Comparison of ENCODE assay signal across 23 mouse cellular contexts in the genomic region with DNA sequence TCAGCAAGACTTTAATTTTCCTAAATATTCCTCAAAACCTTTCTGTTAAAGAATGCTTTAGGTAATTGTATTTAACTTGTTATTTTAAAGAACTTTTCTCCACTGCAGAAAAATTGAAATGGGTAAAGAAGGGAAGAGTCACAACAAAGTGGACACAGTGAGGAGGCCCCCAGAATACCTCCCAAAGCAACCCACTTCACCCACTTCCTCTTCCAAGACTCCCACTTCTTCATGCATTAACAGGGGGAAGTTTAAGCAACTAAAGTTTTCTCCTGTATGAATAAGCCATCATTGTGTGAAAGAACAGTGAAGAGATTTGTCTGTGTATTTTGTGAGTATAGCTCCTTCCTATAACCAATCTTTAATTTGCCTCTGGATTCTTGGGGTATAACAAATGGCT. TPM values are rescaled to one million over a fixed set of nuclear protein-coding genes. Genes with fewer than 3 reads are reported as not detected.
"Had no signal": no experiment of that assay in that cellular context is flagged by ENCODE, and none has a peak within 500 bp of the region (broad histone marks: within the 10 kb centered on the region; RNA-seq: fewer than 3 reads in every experiment).

A gene (plus strand): TSS at position 275 of the 400 bp plus-strand sequence.

- H3K4me1 ChIP-seq: liver, embryonic 12.5 days; midbrain, embryonic 10.5 days; midbrain, embryonic 13.5 days; neural tube, embryonic 13.5 days; neural tube, embryonic 15.5 days had no signal

- ATAC-seq: liver, embryonic 12.5 days; midbrain, embryonic 13.5 days; midbrain, embryonic 16.5 days had no signal

- H3K36me3 ChIP-seq: liver, embryonic 12.5 days; midbrain, embryonic 10.5 days; midbrain, embryonic 13.5 days; neural tube, embryonic 13.5 days; neural tube, embryonic 15.5 days had no signal

- H3K4me3 ChIP-seq: liver, embryonic 12.5 days; midbrain, embryonic 10.5 days; midbrain, embryonic 13.5 days; myocyte; neural tube, embryonic 13.5 days; neural tube, embryonic 15.5 days had no signal

- DNase-seq: lung, adult 18-20 months; lung, embryonic 14.5 days; lung, postnatal 10 days; right cerebral cortex, postnatal 14 days; right cerebral cortex, postnatal 4 days; spleen, adult 18-20 months; thymus, adult 18-20 months; thymus, postnatal 14 days; thymus, postnatal 36 days had no signal

- H3K27ac ChIP-seq: liver, embryonic 12.5 days; liver, embryonic 14.5 days; midbrain, embryonic 10.5 days; midbrain, embryonic 13.5 days; neural tube, embryonic 13.5 days; neural tube, embryonic 15.5 days had no signal

RNA-seq across cellular contexts. Expression of the gene that starts here (rescaled TPM):
- total RNA-seq: megakaryocyte-erythroid progenitor cell, adult 5-6 weeks had no signal
- polyA plus RNA-seq: liver, embryonic 12.5 days; liver, embryonic 16.5 days; lung, embryonic 14.5 days; lung, embryonic 16.5 days; midbrain, embryonic 10.5 days; midbrain, embryonic 13.5 days; midbrain, embryonic 16.5 days; myocyte; neural tube, embryonic 11.5 days; neural tube, embryonic 13.5 days; stomach, embryonic 14.5 days; stomach, embryonic 16.5 days had no signal
